Mouse (Mus musculus): ENCODE measurements around the gene Stambp. TPM values are rescaled to one million over a fixed set of nuclear protein-coding genes. Genes with fewer than 3 reads are reported as not detected.

The Stambp gene
- total RNA-seq, 2 experiments from 2014 or later, result 21.3 to 22.0 TPM

DNA sequence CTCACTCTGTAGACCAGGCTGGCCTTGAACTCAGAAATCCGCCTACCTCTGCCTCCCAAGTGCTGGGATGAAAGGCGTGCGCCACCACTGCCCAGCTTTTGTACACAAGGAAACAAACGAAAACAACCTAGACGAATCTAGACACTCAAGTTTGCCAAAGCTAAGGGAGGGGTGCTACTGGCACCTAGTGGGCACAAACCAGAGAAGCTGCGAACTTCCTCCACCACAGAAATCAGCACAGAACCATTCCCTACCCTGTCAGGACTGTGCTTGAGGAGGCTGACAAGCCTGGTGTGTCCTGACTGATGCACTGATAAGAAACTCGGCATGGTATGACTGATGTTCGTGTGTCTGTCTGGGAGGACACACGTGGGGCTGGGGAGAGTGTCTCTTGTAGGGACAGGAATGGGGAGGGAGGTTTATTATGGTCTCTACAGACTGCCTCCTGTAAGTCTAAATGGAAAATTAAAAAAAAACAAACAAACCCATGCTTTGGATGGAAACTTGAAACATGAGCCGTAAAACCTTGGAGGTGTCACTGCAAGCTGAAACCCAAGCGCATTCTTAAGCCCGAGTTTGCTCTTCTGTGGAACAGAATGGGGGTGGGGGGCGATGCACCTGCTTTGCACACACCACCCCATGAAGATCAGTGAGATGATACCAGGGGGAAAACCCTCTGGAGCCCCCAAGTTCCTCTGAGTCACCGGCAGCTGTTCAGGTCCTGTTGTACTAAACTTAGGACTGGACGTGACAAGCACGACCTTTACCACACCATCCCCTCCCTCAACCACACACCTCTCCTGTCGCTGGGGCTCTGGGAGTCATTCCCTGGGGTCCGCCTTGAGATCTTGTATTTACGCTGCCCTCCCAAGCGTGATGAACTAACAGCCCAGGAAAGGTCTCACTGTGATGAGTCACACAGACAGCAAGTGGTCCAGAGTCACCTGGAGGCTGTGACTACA lies 3.3 kb downstream of the Stambp start:
- no peak for DNase-seq

DNA sequence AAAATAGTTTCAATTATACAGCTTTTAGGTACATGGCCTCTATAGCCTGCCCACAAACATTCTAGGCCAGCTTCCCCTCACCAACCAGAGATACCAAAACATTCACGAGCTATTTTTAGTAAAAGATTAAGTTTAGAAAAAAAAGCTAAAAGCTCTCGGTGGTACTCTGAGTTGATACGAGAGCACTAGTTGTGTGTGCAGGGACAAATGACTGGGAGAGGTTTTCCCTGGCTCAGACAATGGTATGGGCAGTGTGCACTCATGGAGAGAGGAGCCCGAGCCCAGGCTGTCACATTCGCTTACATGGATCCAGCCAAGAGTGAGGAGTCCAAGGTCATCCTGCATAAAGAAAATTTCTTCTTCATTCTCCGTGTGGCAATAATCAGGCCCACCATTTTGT lies 16.6 kb downstream of the Stambp start:
- no peak for DNase-seq

DNA sequence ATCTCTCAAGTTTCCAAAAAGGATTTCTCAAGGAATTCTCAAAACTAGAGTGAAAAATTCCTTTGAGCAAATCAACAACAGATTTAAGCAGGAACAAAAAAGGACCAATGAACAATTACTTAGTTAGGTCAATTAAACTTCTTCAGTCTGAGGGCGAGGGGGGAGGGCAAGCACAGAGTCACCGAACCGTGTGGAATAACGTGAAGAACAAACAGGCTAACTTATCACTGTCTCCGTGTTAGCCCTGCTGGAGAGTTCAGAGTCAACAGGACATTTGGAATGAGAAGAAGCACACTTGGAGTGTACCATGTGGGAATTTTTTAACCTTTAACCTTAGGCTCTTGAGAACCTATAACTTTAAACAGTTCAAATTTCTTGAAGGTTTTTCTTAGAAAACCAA lies 24.2 kb downstream of the Stambp start:
- no peak for DNase-seq

DNA sequence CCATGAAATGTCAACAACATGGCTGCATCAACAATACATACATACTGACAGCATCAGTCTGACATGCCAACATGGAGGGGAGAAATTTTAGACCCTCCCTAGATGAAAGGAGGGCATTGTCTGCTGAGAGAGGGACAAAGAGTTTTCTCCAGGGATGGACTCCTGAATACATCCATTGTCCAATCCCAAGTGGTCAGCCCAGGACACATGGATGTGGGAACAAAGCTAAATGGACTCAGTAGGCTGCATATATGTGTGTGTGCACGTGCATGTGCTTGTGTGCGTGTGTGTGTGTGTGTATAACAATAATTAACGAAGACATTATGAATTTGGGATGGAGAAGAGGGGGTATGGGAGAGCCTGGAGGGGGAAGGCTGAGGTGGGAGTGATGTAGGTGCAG lies 26.8 kb downstream of the Stambp start:
- DNase-seq, result no peak

DNA sequence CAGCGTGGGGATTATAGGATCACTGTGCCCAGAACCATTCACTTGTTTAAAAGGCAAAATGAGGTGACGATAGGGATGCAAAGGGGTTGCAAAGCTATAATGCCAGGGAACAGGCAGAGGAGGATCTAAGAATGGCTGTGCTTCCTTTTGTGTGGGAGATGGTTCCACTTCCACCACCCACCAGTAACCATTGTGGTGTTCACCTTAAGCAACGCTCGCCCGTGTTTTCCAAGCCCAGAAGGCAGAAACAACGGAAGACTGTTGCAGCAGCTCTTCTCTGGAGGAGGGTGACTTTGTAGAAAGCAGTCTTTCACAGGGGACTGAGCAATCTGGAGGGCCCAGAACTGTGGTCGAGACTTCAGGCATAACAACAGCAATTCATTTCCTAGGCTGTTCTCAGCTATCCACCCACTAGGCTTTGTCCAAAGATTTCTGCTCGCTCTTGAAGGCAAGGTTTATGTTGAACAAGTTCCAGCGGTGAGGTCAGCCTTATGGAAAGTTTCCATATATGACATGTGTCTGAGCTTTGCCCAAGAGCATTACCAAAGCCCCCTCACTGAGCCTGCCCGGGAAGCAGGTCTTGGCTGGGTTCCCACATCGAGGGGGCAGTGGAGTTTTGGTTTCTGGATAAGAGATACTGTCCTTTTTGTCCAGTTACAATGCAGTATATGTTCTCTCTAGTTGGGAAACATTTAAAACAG lies 30.6 kb downstream of the Stambp start:
- no peak for DNase-seq

DNA sequence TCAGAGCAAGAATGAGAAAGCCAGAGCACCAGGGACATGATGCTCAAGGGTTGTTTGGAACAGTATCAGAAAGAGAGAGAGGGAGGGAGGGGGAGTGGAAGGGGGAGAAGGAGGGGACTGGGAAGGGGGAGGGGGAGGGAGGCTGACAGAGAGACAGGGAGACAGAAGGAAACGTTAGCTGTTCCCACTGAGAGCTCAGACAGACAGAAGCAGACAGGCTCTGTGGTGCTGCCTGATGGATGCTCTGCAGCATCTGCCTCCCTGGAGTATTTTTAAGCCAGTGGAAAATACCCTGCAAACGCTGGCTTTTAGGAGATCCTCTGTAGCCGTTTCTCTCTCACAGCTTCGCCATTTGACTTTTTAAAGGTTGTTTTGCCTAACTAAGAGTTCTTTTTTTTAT lies 32.5 kb downstream of the Stambp start:
- DNase-seq, result no peak

DNA sequence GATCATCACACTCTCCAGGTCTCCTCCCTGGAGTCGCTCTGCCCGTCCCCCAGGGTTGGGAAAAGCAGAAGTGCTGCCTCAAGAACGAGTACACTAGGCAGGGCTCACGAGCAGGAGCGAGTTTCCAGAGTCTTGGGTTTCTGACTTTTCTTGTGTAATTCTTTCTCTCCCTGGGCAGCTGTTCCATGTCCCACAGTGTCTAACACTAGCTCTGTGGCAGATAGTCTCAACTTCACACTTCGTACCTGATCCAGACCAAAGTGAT lies 35.8 kb downstream of the Stambp start:
- DNase-seq, result no peak

DNA sequence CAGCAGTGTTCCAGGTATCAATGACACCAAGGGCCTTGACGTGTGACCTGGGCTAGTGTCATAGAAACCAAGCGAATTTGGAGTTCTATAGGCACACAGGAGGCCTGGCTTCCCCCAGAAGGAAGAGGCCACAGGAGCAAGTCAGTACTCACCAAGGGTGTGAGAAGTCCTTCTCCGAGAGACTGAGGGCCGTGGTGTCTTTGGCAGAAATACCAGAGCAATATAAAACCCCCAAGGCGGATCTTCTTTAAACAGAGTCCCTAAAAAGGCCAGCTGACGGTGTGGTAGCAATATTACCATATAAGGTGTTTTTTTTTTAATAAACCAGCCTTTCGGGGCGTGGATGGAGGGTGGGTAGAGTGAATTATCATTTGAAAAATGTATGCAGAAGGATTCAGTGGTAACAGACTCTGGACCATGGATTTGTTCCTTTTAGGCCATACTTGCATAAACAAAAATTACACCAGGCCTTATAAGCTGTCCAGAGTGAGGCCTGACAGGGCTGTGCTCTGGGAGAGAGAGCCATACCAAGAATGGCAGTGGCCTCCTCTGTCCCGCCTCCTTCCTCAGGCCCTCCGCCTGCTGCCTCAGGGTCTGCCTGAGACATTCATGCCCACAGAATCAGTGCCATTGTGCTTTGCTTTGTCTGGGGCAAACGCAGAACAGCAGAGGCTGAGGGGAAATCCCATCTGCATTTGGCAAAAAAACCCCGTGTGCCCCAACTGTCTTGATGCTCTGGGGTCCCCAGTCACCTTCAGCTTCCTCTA lies 36.3 kb downstream of the Stambp start, which contains the start of gene Actg2:
Gene Actg2, minus strand, starts transcription at position 238 of the 767 bp plus-strand sequence.
- no peak for DNase-seq

DNA sequence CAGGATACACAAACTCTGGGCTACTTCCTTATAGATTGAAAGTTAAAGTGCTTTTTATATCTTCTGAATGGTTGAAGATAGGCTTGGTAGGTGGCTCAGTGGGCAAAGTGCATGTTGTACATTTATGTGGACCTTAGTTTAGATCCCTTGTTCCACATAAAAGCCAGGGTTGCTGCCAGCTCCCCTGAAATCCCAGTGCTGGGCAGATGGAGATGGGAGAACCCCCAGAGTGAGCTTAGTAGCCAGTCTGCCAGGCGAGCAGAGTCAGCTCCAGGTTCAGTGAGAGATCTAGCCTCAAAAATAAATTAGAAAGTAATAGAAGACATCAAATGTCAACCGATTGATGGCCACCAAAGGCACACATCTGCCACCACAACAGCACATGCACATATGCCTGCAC lies 39.9 kb downstream of the Stambp start:
- DNase-seq, result no peak

DNA sequence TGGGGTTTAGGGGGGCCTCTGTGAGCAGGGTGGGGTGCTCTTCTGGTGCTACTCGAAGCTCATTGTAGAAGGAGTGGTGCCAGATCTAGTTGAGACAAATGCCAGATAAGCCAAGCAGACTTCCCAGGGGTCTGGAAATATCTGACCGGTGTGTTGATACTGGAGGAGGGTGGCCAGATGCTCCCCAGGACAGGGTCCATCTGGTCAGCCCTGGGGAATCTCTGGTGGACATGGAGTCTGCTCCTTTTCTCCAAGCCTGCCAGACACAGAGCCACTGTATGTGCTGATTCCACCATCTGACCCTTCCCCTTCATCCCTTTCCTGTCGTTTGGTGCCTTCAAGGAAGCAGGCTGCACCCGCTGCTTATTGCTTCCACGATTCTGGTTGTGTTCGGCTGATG lies 49.3 kb downstream of the Stambp start:
- DNase-seq, result no peak

DNA sequence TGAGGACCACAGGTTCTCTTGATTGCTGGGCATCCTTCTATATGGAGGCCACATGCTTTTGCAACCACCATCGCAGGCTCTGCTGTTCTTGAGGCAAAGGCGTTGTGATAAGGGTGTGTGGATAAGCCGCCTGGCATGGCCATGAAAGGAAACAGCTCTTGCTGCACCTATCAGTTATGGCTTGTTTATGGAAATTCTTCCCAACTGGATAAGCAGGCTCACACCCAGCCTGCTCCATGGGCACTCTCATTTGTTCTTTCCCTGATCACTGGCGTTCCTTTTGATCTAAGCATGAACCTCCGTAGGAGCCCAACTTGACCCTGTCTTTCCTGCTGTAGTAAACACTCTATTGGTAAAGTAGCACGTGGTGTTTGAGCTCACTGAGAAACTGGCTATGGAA lies 50.7 kb downstream of the Stambp start:
- DNase-seq, result no peak

DNA sequence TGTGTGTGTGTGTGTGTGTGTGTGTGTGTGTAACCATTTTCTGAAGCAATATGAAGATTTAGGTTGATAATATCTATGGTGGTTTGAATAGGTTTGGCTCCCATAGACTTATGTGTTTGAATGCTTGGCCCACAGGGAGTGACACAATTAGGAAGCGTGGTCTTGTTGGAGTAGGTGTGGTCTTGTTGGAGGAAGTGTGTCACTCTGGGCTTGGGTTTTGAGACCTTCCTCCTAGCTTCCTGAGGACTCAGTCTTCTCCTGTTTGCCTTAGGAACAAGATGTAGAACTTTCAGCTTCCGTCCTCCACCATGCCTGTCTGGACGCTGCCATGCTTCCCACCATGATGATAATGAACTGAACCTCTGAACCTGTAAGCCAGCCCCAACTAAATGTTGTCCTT lies 53.9 kb downstream of the Stambp start:
- DNase-seq, result no peak

DNA sequence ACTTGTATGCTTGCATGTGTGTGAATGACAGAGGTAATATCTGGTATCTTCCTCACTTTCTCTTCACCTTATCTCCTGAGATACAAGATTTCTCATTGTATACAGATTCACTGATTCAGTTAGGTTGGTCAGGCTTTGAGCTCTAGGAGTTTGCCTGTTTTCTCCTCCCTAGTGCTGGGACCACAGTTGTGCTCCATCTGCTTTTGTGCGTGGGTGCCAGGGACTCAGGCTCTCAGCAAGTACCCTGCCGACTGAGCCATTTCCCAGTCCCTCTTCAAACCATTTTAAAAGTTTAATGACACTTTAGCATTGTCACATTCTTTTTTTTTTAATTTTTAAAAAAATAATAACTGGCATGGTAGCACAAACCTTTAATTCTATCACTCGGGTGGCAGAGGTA lies 57.4 kb downstream of the Stambp start:
- DNase-seq, result no peak

DNA sequence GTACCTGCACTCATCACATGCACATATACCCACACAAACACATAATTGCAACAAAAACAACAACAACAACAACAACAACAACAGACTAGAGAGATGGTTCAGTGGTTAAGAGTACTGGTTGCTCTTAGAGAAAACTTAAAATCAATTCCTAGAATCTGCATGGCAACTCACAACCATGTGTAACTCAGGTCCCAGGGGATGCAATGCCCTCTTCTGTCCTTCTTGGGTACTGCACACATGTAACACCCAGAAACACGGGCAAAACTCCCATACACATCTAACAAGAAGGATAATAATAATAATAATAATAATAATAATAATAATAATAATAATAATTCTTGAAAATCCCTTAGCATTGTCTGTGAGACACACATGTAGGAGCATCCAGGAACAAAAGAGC lies 60.0 kb downstream of the Stambp start:
- DNase-seq, result peak; percentile 49 to 72

DNA sequence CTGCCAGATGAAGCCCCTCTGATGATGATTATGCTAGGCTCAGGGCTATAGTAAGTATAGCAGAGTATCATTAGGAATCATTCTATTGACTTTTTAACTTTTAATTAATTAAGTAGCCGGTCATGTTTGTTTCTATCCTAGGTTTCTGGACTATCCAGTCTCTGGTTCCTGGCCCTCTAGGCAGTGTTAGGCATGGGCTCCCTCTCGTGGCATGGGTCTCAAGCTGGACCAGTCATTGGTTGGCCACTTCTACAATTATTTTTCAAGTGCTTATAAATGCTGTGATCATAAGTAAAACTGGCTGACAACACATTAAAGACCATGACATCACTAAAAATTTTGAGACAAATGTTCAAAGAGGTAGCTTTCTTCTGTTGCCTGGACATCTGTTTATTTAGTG lies 62.3 kb downstream of the Stambp start:
- no peak for DNase-seq

DNA sequence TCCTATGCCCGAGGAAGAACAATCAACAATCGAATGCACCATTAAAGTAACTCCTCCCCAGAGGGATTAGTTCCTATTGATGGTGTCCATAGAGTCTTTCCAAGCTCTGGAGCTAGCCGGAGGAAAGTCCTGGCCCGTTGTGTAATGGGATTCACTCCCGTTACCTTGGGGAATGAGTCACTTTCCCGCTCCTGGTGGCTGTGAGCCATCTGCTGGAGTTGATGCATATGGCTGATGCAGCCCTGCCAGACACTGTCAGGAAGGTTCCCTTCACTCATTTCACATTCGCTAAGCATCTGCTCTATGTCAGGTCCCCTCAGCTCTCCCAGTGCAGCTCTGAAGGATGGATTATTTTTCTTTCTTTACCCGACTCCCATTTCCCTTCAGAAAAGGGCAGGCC lies 63.1 kb downstream of the Stambp start:
- peak; percentile 84 to 87 for DNase-seq

DNA sequence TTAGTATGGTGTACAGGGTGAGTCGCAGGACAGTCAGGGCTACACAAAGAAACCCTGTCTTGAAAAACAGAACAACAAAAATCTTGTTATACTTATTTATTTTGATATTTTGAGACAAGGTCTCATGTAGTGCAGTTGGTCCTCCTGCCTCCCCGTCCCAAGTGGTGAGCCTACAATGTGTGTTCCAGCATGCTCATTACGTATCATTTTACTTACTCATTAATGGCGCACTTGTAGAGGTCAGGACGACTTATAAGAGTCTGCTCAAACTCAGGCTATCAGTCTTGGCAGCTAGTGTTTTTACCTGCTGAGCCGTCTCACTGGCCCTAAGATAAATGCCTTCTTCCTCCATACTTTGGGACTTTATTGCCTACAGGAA lies 65.4 kb downstream of the Stambp start:
- no peak for DNase-seq

DNA sequence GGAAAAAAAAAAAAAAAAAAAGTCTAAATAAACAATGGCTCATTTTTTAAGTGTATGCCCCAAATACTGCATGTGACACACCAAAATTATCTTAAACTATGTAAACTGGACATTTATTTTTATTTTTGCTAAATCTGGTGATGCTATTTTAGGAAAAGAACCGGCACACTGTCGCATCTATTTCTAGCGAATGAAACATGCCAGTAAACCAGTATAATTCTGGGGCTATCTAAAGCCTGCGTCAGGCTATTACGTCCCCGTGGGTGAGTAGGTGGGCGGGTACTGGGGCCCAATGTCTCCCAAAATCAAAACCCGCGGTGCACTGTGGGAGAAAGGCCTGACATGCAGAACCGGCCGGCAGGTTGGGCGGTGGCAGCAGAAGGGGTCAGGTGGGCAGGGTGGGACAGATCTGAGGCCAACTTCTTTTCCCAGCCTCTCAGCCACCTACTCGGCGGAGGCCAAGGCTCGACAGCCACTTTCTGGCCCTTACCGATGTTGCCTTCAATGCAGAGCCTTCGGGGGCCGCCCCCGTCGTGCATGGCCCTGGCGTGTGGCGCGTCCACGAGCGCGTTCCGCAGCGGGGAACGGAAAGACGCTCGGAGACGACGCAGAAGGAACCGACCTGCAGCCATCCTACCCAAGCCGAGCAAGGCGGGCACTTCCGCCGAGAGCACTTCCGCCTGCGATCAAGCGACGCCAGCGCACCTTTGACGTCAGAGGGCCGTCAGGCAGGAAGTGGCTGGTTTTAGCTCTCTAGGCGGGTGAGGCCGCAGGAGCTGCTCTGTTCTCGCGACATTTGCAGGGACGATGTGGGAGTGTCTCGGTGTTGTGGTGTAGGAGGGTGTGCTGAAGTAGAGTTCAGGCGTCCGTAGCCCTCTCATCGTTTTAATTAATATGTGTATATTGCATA lies 66.0 kb downstream of the Stambp start, which contains the start of gene Dguok:
Gene Dguok, minus strand, starts transcription at position 712 of the 910 bp plus-strand sequence.
- peak; percentile 97 to 98 for DNase-seq

DNA sequence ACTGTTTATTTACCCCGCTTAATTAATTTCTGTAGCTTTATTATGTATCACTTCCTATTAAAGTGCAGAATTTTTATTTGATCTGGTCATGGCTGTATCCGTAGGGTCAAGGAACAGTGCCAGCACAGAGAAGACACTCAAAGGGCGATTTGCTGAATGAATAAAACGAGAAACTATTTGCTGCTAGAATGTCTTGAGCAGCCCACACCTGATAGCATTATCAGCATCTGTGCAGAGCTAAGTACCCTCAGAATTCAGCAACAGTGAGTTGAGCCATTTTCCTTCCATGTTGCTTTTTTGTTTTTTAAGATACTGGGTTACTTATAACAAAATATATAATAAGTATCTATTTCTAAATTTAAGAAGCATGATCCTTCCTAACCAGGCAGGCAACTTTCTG lies 67.0 kb downstream of the Stambp start:
- no peak for DNase-seq

DNA sequence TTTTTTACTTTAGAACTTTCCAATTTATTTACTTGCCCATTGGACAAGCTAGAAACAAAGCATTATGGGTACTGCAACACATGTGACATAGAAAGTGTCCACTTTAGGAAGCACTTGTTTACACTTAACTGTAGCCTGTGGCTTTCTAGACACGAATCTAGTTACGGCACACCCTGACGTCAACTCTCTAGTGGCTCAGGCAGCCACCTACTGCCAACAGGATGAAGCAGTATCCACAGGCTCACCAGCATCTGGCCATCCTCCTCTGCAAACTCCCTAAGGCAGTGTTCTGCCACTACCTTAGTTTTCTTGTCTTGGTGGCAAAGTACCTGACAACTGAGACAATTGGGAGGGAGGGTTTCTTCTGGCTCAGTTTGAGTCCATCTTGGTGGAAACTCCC lies 69.2 kb downstream of the Stambp start:
- no peak for DNase-seq

DNA sequence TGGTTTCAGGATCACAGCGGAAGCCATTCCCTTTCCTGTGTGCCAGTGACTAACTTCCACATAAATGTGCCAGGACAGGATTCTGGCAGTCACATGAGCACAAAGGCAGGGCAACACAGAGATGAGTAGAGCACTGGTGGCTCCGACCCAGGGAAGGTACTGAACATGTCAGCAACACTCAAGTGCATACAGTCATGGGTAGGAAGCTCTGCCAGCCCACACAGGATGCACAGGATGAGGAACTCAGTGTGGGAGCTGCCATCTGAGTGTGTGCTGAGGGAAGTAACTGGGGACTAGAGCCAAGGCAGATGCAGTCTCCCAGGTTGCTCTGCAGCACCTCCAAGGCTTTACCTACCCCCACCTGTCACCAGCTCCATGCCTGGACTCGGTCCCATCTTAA lies 69.9 kb downstream of the Stambp start:
- DNase-seq, result no peak

Measured in adrenal gland, postnatal 36 days (tissue).